Mouse (Mus musculus) forelimb bud, embryonic 11.5 days (tissue): ENCODE measurements at regions not wholly inside any gene's neighbourhood (a gene's known extent, or its start where the extent isn't known, plus 50 kb on each side); places are given as distances from the start of the nearest gene placed in this dataset.

ENCODE experiments used
- DNase-seq: peaks from one replicate; pipeline ENCODE4 v3.0.0-alpha.2; 2012; ENCODE audit warnings: low read depth, low spot score

GRCm38 (mm10) chr16:86009638-86010329 is 108.2 kb upstream of the Adamts5 start:
- DNase-seq: no peak

GRCm38 (mm10) chr16:86007799-86008198 is 106.2 kb upstream of the Adamts5 start:
- DNase-seq: no peak

- DNase-seq: no peak
Measured at GRCm38 (mm10) chr16:86000846-86001245, 99.2 kb upstream of the Adamts5 start.

GRCm38 (mm10) chr16:85985841-85986240 is 84.2 kb upstream of the Adamts5 start:
- no peak for DNase-seq

GRCm38 (mm10) chr16:85977102-85977501 is 75.5 kb upstream of the Adamts5 start:
- no peak for DNase-seq

- DNase-seq: no peak
Measured at GRCm38 (mm10) chr16:85966892-85967444, 65.3 kb upstream of the Adamts5 start.

GRCm38 (mm10) chr16:85966251-85966650 is 64.6 kb upstream of the Adamts5 start:
- no peak for DNase-seq

GRCm38 (mm10) chr16:85964352-85965210 is 63.0 kb upstream of the Adamts5 start:
- DNase-seq: no peak

- DNase-seq: no peak
Measured at GRCm38 (mm10) chr16:85956006-85956562, 54.5 kb upstream of the Adamts5 start.

- no peak for DNase-seq
Measured at GRCm38 (mm10) chr16:85951628-85952027, 50.0 kb upstream of the Adamts5 start.
